Mouse (Mus musculus) embryonic facial prominence, embryonic 13.5 days (tissue): ENCODE measurements around the gene Gmpr. TPM values are rescaled to one million over a fixed set of nuclear protein-coding genes. Genes with fewer than 3 reads are reported as not detected.

Experiments used
- ATAC-seq: fragments of 200-750 bp; cut with Nextera tagmentation; 2 replicates; pipeline ENCODE4 v1.8.0; 2017; ENCODE audit warnings: low read depth; ENCODE audit not compliant: insufficient number of reproducible peaks, insufficient read depth, low FRiP score, low TSS enrichment
- H3K27ac ChIP-seq: fragments of 300-500 bp; sonication (generic); 2 replicates; pipeline ENCODE4 v1.5.1; 2015; ENCODE audit warnings: moderate library complexity, mild to moderate bottlenecking, inconsistent platforms
- H3K27me3 ChIP-seq: fragments of 300-500 bp; sonication (generic); 2 replicates; pipeline ENCODE4 v1.6.1; 2015; ENCODE audit warnings: mild to moderate bottlenecking, inconsistent platforms
- H3K36me3 ChIP-seq: fragments of 300-500 bp; sonication (generic); 2 replicates; pipeline ENCODE4 v1.6.1; 2015; ENCODE audit warnings: mild to moderate bottlenecking, inconsistent platforms
- H3K4me1 ChIP-seq: fragments of 300-500 bp; sonication (generic); 2 replicates; pipeline ENCODE4 v1.6.1; 2015; ENCODE audit warnings: inconsistent platforms
- H3K4me2 ChIP-seq: fragments of 300-500 bp; sonication (generic); 2 replicates; pipeline ENCODE4 v1.6.1; 2015; ENCODE audit warnings: moderate library complexity, mild to moderate bottlenecking, inconsistent platforms
- H3K4me3 ChIP-seq: fragments of 300-500 bp; sonication (generic); 2 replicates; pipeline ENCODE4 v1.5.1; 2015; ENCODE audit warnings: mild to moderate bottlenecking, inconsistent platforms
- H3K9ac ChIP-seq: fragments of 300-500 bp; sonication (generic); 2 replicates; pipeline ENCODE4 v1.6.1; 2015; ENCODE audit warnings: mild to moderate bottlenecking, inconsistent platforms
- H3K9me3 ChIP-seq: fragments of 300-500 bp; sonication (generic); 2 replicates; pipeline ENCODE4 v1.6.1; 2016; ENCODE audit warnings: inconsistent platforms
- WGBS: fragments of 180-500 bp; shearing (Covaris S2); methylation state at CpG from one replicate; pipeline ENCODE4 v1.1.7; 2015; ENCODE audit warnings: mixed read lengths; 5-methylcytosine and 5-hydroxymethylcytosine counted together
- polyA plus RNA-seq: library from polyadenylated mRNA; unstranded; fragments of >200 nt; fragmentation: Nextera tagmentation; extraction: Ambion mirVana; gene quantifications from 2 replicates; pipeline ENCODE4 v1.2.1, GENCODE M21; 2015

The Gmpr gene
- polyA plus RNA-seq, 1 experiment from 2014 or later: 27.7 TPM

DNA sequence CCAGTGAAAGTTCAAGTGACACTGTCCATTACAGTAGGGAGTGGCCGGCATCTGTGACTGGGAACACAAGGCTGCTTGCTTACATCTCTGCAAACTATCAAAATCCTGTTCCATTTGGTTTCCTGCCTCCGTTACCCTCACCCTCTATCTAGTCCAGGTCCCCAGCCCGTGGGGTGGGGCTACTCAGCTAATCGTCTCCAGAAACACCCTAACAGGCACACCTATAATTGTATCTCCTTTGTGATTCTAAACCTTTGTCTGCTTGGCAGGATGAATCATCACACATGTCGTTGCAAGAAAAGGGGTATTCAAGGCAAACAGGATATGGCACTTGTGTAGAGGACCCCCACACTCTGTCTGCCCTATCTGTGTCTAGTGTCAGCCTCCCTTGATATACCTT is 40.3 kb downstream of the Gmpr start:
- Histone ChIP-seq H3K27me3 (no peaks in the 10 kb centered on the region), H3K27ac (no peak overlapping the region), H3K4me1 (no peaks in the 10 kb centered on the region), H3K4me2 (no peak overlapping the region), H3K4me3 (no peak overlapping the region), H3K9ac (no peak overlapping the region), H3K9me3 (no peaks in the 10 kb centered on the region), H3K36me3 (peaks cover 17% of the 10 kb centered on the region)
- WGBS: 75% methylated on average over 5 of the region's 5 CpGs
- ATAC-seq: no peak

GRCm38 (mm10) chr13:45553674-45554073 is 46.4 kb downstream of the Gmpr start:
- no peaks in the 10 kb centered on the region for H3K9me3 ChIP-seq
- H3K36me3 ChIP-seq: peaks cover 5% of the 10 kb centered on the region; the same call in 1 of the 2 replicates
- no peak for ATAC-seq
- H3K4me3 ChIP-seq: no peak overlapping the region
- no peak overlapping the region for H3K9ac ChIP-seq
- no peak overlapping the region for H3K27ac ChIP-seq
- H3K27me3 ChIP-seq: no peaks in the 10 kb centered on the region
- WGBS: 68% methylated on average over 7 of the region's 7 CpGs
- H3K4me1 ChIP-seq: 0 out of 2 replicates have a peak, but pooled peaks cover 5% of the 10 kb centered on the region
- no peak overlapping the region for H3K4me2 ChIP-seq

- H3K27me3 ChIP-seq: no peaks in the 10 kb centered on the region
- H3K4me2 ChIP-seq: no peak overlapping the region
- H3K9ac ChIP-seq: no peak overlapping the region
- H3K4me1 ChIP-seq: 0 out of 2 replicates have a peak, but pooled peaks cover 4% of the 10 kb centered on the region
- H3K4me3 ChIP-seq: no peak overlapping the region
- 73% methylated on average over 4 of the region's 4 CpGs for WGBS
- H3K36me3 ChIP-seq: peaks cover 5% of the 10 kb centered on the region; the same call in 1 of the 2 replicates
- no peaks in the 10 kb centered on the region for H3K9me3 ChIP-seq
- H3K27ac ChIP-seq: no peak overlapping the region
- no peak for ATAC-seq
These were observed 51.1 kb downstream of the Gmpr start for GRCm38 (mm10) chr13:45558367-45558766.

- Histone ChIP-seq H3K4me2 (no peak overlapping the region), H3K4me1 (no peaks in the 10 kb centered on the region), H3K27me3 (no peaks in the 10 kb centered on the region), H3K4me3 (no peak overlapping the region), H3K9me3 (no peaks in the 10 kb centered on the region), H3K9ac (no peak overlapping the region), H3K36me3 (peaks cover 5% of the 10 kb centered on the region; the same call in 1 of the 2 replicates), H3K27ac (no peak overlapping the region)
- WGBS: 88% methylated on average over 3 of the region's 3 CpGs
- ATAC-seq: no peak
These were observed 52.0 kb downstream of the Gmpr start for GRCm38 (mm10) chr13:45559258-45559657.

- Histone ChIP-seq H3K9ac (no peak overlapping the region), H3K4me2 (no peak overlapping the region), H3K4me3 (no peak overlapping the region), H3K4me1 (peaks cover 2% of the 10 kb centered on the region; the same call in 1 of the 2 replicates), H3K9me3 (no peaks in the 10 kb centered on the region), H3K27ac (no peak overlapping the region), H3K36me3 (peaks cover 5% of the 10 kb centered on the region; the same call in 1 of the 2 replicates), H3K27me3 (no peaks in the 10 kb centered on the region)
- ATAC-seq: no peak
- 75% methylated on average over 7 of the region's 7 CpGs for WGBS
These were observed 53.3 kb downstream of the Gmpr start for GRCm38 (mm10) chr13:45560543-45560942.

GRCm38 (mm10) chr13:45562011-45562410 is 54.8 kb downstream of the Gmpr start:
- WGBS: 92% methylated on average over 9 of the region's 9 CpGs
- H3K9me3 ChIP-seq: no peaks in the 10 kb centered on the region
- H3K9ac ChIP-seq: no peak overlapping the region
- H3K4me3 ChIP-seq: no peak overlapping the region
- H3K27ac ChIP-seq: no peak overlapping the region
- no peaks in the 10 kb centered on the region for H3K27me3 ChIP-seq
- no peak for ATAC-seq
- peaks cover 9% of the 10 kb centered on the region for H3K36me3 ChIP-seq
- no peak overlapping the region for H3K4me2 ChIP-seq
- H3K4me1 ChIP-seq: peaks cover 2% of the 10 kb centered on the region; the same call in 1 of the 2 replicates

GRCm38 (mm10) chr13:45564946-45565345 is 57.7 kb downstream of the Gmpr start:
- no peaks in the 10 kb centered on the region for H3K27me3 ChIP-seq
- H3K9me3 ChIP-seq: no peaks in the 10 kb centered on the region
- H3K4me3 ChIP-seq: no peak overlapping the region
- H3K9ac ChIP-seq: no peak overlapping the region
- ATAC-seq: no peak
- H3K4me2 ChIP-seq: no peak overlapping the region
- H3K4me1 ChIP-seq: peaks cover 2% of the 10 kb centered on the region; the same call in 1 of the 2 replicates
- 48% methylated on average over 4 of the region's 4 CpGs for whole genome bisulfite sequencing
- peaks cover 17% of the 10 kb centered on the region for H3K36me3 ChIP-seq
- H3K27ac ChIP-seq: peak overlapping the region; percentile 55; the same call in 1 of the 2 replicates

GRCm38 (mm10) chr13:45569932-45570331 is 62.7 kb downstream of the Gmpr start:
- Histone ChIP-seq H3K36me3 (peaks cover 17% of the 10 kb centered on the region), H3K27me3 (no peaks in the 10 kb centered on the region), H3K4me1 (no peaks in the 10 kb centered on the region; the same call in 1 of the 2 replicates), H3K4me2 (no peak overlapping the region), H3K9ac (no peak overlapping the region), H3K27ac (no peak overlapping the region), H3K4me3 (no peak overlapping the region), H3K9me3 (no peaks in the 10 kb centered on the region)
- 66% methylated on average over 7 of the region's 7 CpGs for whole genome bisulfite sequencing
- ATAC-seq: no peak

- no peak overlapping the region for H3K4me3 ChIP-seq
- no peak overlapping the region for H3K9ac ChIP-seq
- WGBS: 3% methylated on average over 6 of the region's 6 CpGs
- H3K36me3 ChIP-seq: peaks cover 9% of the 10 kb centered on the region
- no peak for ATAC-seq
- no peaks in the 10 kb centered on the region for H3K9me3 ChIP-seq
- peaks cover 5% of the 10 kb centered on the region; the same call in 1 of the 2 replicates for H3K4me1 ChIP-seq
- no peaks in the 10 kb centered on the region for H3K27me3 ChIP-seq
- no peak overlapping the region for H3K27ac ChIP-seq
- H3K4me2 ChIP-seq: no peak overlapping the region
These were observed 64.6 kb downstream of the Gmpr start for GRCm38 (mm10) chr13:45571795-45572262.

GRCm38 (mm10) chr13:45572768-45573167 is 65.5 kb downstream of the Gmpr start:
- H3K4me2 ChIP-seq: no peak overlapping the region
- WGBS: 34% methylated on average over 4 of the region's 4 CpGs
- no peak overlapping the region for H3K4me3 ChIP-seq
- ATAC-seq: no peak
- H3K4me1 ChIP-seq: peaks cover 5% of the 10 kb centered on the region; the same call in 1 of the 2 replicates
- H3K9ac ChIP-seq: no peak overlapping the region
- H3K36me3 ChIP-seq: 0 out of 2 replicates have a peak, but pooled peaks cover 4% of the 10 kb centered on the region
- no peak overlapping the region for H3K27ac ChIP-seq
- H3K9me3 ChIP-seq: no peaks in the 10 kb centered on the region
- H3K27me3 ChIP-seq: no peaks in the 10 kb centered on the region

DNA sequence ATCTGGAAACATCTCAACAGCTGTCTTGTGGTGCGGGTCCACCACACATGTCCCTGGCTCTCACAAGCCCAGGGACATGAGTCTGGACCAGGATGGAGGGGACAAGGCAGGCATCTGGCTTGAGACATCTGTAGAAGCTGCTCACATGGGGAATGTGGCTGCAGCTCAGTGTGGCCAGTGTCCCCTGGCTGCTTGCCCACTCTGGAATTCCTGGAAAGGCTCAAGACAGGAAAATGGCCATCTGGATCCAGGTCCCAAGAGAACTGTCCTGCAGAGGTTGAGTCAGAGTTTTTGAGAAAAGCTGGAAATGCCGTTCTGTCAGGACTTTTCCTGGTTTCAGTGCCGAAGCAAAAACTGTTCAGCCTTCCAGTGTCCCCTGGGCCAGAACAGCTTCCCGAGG is 68.9 kb downstream of the Gmpr start:
- ATAC-seq: no peak

GRCm38 (mm10) chr13:45577366-45577765 is 70.1 kb downstream of the Gmpr start:
- no peak for ATAC-seq
- Histone ChIP-seq H3K9me3 (no peaks in the 10 kb centered on the region), H3K4me3 (no peak overlapping the region), H3K27me3 (no peaks in the 10 kb centered on the region), H3K27ac (peak overlapping the region; percentile 11; the same call in 1 of the 2 replicates), H3K4me1 (peaks cover 8% of the 10 kb centered on the region), H3K9ac (no peak overlapping the region), H3K4me2 (no peak overlapping the region), H3K36me3 (no peaks in the 10 kb centered on the region)
- WGBS: 73% methylated on average over 5 of the region's 5 CpGs

More for the DNA sequence above, 68.9 kb downstream of the Gmpr start:
- H3K4me2 ChIP-seq: no peak overlapping the region
- WGBS: 75% methylated on average over 4 of the region's 4 CpGs
- no peaks in the 10 kb centered on the region for H3K36me3 ChIP-seq
- H3K9me3 ChIP-seq: no peaks in the 10 kb centered on the region
- H3K9ac ChIP-seq: no peak overlapping the region
- no peak overlapping the region for H3K4me3 ChIP-seq
- 0 out of 2 replicates have a peak overlapping the region, but pooled peaks have one; percentile 18 for H3K27ac ChIP-seq
- peaks cover 5% of the 10 kb centered on the region; the same call in 1 of the 2 replicates for H3K4me1 ChIP-seq
- H3K27me3 ChIP-seq: no peaks in the 10 kb centered on the region
